Mouse (Mus musculus): ENCODE data around the gene Jak3.

DNA sequence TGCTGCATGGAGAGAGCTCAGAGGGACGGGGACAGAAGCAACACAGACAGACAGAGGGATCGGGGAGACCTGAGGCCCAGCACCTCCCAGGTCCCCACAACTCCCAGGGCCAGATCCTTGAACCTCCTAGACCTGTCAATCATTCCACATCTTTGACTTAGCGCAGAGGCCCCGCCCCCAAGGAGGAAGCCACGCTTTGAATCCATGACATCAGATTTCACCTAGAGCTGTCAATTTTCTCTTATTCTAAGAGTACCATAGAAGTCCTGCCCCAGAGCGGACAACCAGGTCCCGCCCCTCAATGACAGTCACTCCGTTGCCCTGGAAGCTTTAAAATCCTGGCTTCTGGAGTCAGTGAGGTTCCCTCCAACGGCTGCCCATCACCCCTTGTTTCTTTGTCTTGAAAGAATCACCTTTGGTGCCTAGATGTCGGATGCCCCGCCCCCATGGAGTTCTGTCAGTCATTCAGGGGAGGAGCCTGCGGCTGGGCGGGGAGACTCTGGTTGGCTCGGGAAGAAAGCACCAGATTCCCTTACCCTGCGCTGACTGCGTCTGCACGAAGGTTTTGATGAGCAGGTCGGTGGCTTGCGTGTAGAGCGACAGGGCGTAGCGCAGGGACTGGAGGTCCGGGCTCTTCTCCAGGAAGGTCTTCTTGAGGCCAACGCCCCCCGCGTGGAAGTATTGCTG is 42.0 kb upstream of the Jak3 start:
- TF ChIP-seq CTCF (IDR thresholded peaks at IDR 0.05; ENCODE audit: borderline replicate concordance, control insufficient read depth, extremely low read depth, insufficient read depth, low read length, poor library complexity) (peak; percentile 27; the same call in 1 of the 2 replicates), POLR2A (IDR thresholded peaks at IDR 0.05; ENCODE audit: control insufficient read depth, extremely low read depth, insufficient read depth, low read length, poor library complexity) (no peak)
